Mouse (Mus musculus) cortical plate, adult 2 months (tissue): ENCODE data around the gene Cog5.

Experiments used
- CTCF ChIP-seq: fragments of 200-500 bp; IDR thresholded peaks from 2 replicates; pipeline ENCODE4 v1.5.1; 2011; ENCODE audit warnings: mild to moderate bottlenecking, control low read depth, low read length; ENCODE audit not compliant: insufficient read depth; ENCODE audit errors: extremely low read depth
- POLR2A ChIP-seq: fragments of 200-500 bp; IDR thresholded peaks from 2 replicates; pipeline ENCODE4 v1.6.1; 2011; ENCODE audit warnings: mild to moderate bottlenecking, low read length, control low read depth; ENCODE audit not compliant: insufficient read depth; ENCODE audit errors: extremely low read depth

GRCm38 (mm10) chr12:31755885-31756755 lies 101.5 kb downstream of the Cog5 start:
- no peak for TF ChIP-seq CTCF
- TF ChIP-seq POLR2A, result no peak
